Mouse (Mus musculus) neutrophil, adult 5-6 weeks (primary cell): ENCODE data around the gene Rpl34. TPM values are rescaled to one million over a fixed set of nuclear protein-coding genes. Genes with fewer than 3 reads are reported as not detected.

Source experiments
- ATAC-seq: fragments of 151-379, 151-347 bp; 2 replicates; pipeline ENCODE4 v1.8.0; 2017; ENCODE audit warnings: mild to moderate bottlenecking, moderate TSS enrichment; ENCODE audit not compliant: insufficient number of reproducible peaks, poor library complexity, low FRiP score, severe bottlenecking; ENCODE audit errors: extremely low read depth
- total RNA-seq: library from RNA; stranded (forward); fragments of 200-1000 nt; gene quantifications from 2 replicates; pipeline ENCODE4 v1.2.3, GENCODE M21; 2017

Gene Rpl34
- total RNA-seq, 1 experiment from 2014 or later: 1,485 TPM

GRCm38 (mm10) chr3:130681226-130681625 is 49.0 kb downstream of the Rpl34 start:
- no peak for ATAC-seq

- no peak for ATAC-seq
Observed at GRCm38 (mm10) chr3:130677671-130678460, 52.3 kb downstream of the Rpl34 start.

Other genes with a start within 250 kb of the Rpl34 start
- not detected in 2 replicates for gene Etnppl, start 113.0 kb downstream of the Rpl34 start, total RNA-seq
- 73.9 and 88.2 TPM in 2 replicates for gene Ostc, start 21.0 kb downstream of the Rpl34 start, total RNA-seq